Mouse (Mus musculus) spleen, adult 12 weeks (tissue): Measurements from ENCODE around the gene Nol9.

Experiments
- DNase-seq: peaks from one replicate; pipeline ENCODE4 v3.0.0; 2022; ENCODE audit warnings: low spot score

Nol9 gene

DNA sequence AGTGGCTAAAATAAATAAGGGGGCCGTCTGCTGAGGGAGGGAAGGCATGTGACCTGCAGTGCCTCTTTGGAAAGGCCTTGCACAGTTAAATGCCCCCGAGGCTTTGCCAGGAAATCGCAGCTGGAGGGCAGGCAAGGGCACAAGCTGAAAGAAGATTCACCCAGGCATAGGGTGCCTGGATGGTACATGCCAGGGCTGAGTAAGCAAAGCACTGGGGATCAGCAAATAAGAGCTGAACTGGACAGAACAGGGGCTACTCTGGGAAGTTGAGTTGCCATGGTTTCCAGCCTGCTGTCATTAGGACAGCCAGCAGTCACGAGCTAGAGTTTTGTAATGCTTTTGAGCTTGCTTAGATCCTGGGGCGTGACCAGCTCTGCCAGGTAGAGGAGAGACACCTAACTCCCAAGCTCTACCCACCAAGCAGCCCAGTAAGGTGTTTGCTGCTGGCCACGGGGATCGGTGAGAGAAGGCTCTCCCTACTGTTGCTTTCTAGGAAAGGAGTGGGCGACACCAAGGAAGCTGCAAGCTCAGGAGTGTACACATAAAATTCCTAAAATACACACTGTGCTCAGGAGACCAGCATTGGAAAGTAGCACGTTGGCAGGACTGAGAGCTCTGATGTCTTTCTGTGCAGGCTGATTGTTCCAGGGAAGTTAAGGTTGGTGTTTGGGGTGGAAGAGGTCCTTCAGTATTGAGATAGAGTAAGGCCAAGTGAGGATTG, 23.4 kb downstream of the Nol9 start:
- no peak for DNase-seq

DNA sequence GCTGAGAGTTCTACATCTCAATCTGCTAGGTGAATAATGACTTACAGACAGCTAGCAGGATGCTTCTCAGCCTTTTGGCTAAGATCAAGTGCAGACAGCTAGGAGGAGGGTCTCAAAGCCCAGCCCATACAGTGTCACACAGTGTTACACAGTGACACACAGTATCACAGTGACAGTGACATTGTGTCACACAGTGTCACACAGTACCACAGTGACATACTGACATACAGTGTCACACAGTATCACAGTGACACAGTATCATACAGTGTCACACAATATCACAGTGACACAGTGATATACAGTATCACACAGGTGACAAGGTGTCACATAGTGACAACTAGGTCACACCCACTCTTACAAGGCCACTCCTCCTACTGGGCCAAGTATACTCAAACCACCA, 28.2 kb downstream of the Nol9 start:
- no peak for DNase-seq

DNA sequence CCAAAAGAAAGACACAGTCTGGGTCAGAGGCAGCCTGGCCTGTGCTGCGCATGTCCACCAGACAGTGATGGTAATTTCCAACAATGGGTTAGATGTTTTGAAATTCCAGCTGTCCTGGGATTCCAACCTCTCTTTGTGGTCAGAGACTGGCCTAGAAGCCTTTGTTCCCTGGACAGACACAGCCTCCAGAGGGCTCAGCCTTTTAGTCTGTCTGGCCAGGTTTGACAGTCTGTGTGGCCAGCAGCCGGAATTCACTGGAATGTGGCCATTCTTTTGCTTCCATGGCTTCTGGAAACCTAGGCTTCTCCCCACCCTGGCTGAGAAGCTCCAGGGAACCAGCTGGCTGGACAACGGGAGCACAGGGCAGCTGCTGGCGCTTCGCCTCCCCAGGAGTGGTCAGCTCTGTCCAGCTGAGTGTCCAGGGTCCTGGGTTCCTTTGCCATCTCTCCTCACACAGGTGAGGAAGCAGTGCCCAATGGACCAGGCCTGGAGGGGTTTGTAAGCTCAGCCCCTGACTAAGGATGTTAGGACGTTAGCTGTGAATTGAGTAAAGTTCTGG, 29.1 kb downstream of the Nol9 start:
- DNase-seq, result no peak

DNA sequence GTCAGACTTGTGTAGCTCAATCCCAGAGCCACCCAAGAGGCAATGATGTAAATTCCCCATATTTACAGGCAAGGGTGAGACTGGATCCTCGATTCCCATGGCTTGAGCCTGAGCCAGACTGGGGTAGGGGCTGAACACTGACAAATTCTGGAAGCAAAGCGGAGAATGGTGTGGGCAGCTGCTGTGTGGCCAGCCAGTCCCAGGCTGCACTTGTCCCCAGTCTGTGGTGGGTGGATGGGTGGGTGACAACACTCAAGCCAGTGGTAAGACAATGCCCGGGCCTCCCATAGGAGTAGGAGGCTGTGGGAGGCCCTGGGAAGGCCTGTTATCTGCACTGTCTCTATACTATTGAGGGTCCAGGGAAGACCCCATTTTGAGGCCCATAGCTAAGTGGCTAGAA, 30.1 kb downstream of the Nol9 start:
- DNase-seq, result no peak

DNA sequence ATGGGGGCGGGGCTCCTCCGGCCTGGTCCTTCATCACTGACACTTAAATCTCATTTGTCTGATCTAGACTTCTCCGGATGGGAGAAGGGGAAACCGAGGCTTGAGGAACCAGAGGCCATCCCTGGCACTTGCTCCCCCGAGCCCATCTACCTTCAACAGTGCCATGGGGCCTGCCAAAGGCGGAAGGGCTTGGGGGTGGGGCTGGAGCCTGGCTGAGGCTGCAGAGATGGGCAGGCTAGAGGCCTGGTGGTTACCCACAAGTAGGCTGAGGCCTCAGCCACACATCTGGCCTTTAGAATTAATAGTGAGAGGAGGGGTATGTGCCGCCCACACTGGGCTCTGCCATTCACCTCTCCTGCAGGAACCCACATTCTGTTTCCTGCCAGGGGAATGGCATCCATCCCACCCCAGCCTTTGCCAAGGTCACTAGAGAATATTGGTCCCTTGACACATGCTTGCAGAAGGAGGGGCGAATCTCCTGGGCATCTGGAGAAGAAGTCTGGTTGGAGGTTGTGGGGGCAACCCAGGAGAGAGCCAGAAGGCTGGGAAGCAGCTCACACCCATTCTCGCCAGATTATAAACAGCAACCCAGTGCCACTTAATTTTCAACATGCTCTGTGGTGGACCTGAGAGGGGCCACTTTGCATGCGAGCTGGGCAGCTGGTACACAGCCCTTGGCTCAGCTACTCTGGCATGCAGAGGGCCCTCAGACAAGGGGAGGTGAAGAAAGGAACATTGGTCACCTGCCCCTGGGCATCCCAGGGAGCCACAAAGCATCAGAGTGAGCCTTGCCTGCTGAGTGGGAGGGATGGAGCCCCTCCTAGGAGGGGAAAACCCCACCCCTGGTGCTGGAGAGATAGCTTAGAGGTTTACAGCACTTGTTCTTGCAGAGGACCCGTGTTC, 31.6 kb downstream of the Nol9 start:
- no peak for DNase-seq

DNA sequence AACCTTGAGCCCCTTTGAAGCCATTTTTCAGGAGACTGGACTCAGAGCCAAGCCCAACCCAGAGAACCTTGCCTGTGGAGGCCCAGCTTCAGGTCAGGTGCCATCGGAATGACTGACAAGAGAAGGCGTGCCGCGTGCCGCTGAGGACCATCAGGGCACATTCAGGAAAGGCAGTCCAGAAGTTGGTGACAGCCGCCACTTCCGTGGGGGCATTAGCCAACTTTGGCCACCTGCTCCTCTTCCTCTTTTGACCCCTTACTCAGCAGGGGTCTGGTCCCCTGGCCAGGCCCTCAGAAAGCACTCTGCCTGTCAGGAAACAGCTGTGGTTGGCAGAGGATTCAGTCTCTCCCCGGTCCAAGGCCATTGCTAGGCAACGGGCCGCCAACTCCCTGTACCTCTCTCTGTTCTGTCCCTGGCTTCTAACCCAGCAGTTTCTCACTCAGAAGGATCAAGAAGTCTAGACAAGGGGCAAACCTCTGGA, 33.0 kb downstream of the Nol9 start, which contains the start of gene Plekhg5:
Gene Plekhg5, plus strand, starts transcription at position 378 of the 481 bp plus-strand sequence.
- DNase-seq, result no peak

DNA sequence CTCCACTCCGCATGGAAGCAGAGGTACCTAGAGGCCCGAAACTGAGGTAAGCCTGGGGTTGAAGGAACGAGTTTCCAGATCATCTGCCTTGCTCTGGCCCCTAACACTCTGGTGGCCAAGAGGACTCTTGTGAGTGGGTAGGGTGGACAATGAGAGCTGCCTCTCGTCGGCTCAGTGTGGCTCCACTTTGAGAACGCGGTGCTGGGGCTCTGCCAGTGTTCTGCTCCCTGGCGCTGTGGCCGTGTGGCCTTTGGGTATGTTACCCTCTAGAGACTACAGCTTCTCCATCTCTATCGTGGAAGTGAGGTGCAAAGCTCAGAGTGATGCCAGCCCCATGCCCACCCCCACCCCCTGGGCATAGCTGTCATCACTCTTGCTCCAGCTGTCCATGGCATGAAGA, 33.5 kb downstream of the Nol9 start:
- DNase-seq, result no peak

DNA sequence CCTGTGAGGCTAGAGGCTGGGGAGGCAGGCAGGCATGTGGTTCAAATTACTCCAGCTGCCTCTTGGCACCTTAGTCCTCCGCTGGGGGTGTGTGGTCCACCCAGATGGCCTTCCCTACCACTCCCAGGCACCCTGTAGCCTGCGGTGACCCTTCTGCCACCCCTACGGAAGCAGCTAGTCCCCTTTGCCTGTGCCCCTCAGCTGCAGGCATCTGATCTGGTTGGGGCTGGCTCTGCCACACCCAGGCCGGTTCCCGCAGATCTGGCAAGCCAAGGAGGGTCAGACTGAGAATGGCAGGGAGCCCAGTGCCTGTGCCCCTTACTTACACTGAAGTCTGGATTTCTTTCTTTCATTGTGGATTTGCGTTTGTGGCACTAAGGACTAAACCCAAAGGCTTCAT, 34.6 kb downstream of the Nol9 start:
- DNase-seq, result no peak

DNA sequence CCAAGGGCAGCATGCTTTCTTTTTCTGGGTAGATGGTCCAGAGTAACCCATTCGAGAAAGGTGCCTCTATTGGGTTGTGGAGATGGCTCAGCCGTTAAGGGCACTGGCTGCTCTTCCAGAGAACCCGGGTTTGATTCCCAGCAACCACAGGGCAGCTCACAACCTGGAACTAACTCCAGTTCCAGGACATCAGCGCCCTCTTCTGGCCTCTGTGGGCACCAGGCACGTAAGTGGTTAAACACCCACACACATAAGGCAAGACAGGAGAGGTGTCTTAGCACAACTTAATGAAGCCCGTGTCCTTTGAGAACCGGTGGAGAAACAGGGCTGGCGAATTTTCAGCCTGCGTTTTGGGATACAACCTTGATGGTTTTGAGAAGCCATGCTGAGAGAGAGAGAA, 35.4 kb downstream of the Nol9 start:
- no peak for DNase-seq

DNA sequence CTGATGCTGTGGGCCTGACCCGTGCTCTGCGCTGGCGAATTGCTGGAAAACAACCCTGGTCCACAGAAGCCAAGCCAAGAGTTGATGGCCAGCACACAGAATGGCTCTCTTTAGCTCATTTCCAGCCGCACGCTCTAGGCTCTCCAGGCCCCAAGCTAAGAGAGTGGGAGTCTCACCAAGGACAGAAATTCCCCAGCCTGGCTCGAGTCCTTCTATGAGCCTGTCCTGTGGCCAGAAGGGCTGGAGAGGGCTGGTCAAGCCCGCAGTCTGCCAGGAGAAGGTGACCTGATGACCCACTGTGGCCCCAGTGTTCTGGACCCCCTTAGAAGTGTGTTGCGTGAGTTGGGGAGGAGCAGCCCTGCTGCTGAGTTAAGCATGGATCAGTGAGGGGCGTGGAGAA, 38.1 kb downstream of the Nol9 start:
- no peak for DNase-seq

DNA sequence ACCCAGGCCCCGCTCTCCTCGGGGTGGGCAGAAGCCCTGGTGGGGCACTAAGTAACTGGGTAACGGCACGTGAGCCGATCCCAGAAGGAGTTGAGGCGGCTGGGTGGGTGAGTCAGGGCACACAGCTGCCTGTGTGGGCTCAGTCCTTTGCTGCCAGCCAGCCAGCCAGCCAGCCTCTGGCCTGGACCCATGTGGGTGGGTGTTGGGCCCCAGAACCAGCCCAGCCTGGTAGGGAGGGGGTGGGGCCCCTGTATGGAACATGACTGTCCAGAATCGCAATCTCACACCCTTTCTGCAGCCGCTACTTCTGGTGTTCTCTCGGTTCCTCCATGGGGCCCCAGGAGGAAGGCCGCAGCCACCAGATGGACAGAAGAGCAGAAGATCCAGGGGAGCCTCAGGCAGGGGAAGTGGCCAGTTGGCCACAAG, 39.0 kb downstream of the Nol9 start:
- DNase-seq, result no peak

DNA sequence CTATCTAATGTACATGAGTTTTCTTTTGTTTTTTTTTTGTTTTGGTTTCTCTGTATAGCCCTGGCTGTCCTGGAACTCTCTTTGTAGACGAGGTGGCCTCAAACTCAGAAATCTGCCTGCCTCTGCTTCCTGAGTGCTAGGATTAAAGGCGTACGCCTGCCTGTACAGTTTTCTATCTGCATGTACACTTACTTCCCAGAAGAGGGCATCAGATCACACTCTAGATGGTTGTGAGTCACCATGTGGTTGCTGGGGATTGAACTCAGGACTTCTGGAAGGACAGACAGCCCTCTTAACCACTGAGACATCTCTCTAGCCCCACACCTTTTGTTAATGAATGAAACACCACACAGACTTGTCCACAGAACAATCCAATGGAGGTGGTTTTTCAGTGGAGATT, 40.1 kb downstream of the Nol9 start:
- no peak for DNase-seq

DNA sequence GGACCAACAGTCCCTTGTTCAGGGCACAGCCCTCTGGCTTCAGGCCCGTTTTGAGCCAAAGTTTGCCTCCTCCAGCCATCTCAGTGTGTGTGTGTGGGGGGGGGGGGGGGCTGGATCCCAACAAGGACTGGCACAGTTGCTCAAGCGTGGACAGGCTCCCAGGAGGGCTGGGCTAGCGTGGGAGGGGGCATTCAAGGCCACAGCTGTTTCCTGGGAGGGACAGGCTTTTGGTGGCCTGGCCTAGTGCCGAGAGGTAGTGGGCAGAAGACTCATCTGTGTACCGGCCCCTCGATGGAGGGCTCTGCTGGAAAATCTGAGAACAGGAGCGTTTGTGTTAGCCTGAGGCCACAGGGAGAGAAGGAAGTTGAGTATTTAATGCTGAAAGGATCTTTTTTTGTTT, 40.8 kb downstream of the Nol9 start:
- no peak for DNase-seq

DNA sequence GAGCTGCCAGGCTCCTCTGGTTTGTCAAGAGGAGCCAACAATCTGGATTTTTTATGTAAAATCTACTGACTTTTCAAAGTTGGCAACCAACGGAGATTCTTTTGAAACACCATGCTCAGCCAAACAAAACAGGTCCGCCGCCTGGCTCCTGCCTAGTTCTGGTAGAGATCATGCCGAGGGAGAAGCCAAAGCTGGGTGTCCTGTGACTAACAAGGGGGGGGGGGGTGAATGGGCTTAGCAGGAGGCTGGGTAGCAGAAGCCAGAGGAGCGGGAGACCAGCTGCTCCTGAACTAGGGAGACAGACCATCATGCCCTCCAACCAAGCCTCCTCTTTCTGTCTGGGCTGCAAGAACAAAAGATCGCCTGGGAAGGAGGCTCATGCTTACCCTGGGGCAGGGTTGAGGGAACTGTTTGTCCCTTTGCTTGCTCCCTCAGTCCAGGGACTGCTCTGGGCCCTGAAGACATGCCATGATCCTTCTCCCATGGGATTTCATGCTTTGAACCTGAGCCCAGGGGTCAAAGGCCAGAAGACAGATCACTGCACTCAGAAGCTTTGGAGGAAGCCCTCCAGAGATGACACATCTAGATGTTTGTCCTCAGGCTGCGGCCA, 44.6 kb downstream of the Nol9 start:
- DNase-seq, result no peak

DNA sequence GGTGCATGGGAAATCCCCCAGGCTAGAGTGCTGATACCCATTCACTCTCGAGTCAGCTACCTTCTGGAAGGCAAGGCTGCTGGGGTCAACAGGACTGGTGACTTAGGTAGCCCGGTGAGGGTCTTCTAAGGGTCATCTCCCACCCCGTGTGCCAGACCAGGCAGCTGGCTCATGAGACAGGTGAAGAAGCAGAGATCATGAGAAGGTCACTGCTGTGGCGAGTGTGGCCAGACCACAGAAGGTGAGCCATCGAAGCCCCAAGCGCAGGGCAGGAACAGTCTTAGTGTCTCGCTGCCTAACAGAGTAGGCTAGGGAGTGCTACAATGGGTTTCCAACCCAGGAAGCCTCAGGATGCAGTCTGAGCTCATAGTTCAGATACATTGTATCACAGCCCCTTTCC, 45.5 kb downstream of the Nol9 start:
- DNase-seq, result no peak

DNA sequence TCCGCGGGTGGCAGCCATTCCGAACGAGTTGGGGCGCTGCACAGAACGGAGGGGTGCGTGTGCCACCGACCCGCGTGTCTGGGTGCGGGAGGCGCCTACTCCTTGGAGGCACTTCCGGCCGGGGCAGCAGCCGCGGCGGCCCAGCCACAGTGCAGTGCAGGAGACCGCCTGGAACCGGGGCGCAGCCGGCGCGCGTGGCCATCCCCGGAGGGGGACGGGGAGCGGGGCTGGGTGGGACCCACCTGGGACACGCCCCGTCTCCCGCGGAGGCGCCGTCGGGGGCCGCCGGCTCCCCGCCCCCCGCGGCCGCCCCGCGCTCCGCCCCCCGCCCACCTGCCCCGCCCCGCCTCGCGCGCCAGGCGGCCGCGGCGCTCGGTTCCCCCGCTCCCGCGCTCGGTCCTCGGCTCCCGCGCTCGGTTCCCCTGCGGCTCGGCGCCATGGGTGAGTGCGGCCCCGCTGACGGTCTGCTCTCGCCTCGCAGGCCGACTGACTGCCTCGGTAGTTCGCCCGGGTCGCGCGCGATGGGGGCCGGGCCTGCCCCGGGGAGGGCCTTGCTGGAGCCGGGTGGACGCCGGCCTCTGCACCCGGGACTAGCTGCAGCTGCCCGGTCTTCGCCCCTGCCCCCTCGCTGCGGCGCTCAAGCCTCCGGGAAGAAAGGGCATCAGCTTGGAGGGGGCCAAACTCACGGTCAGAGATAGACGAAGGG, 47.5 kb downstream of the Nol9 start:
- DNase-seq, result peak; percentile 22

DNA sequence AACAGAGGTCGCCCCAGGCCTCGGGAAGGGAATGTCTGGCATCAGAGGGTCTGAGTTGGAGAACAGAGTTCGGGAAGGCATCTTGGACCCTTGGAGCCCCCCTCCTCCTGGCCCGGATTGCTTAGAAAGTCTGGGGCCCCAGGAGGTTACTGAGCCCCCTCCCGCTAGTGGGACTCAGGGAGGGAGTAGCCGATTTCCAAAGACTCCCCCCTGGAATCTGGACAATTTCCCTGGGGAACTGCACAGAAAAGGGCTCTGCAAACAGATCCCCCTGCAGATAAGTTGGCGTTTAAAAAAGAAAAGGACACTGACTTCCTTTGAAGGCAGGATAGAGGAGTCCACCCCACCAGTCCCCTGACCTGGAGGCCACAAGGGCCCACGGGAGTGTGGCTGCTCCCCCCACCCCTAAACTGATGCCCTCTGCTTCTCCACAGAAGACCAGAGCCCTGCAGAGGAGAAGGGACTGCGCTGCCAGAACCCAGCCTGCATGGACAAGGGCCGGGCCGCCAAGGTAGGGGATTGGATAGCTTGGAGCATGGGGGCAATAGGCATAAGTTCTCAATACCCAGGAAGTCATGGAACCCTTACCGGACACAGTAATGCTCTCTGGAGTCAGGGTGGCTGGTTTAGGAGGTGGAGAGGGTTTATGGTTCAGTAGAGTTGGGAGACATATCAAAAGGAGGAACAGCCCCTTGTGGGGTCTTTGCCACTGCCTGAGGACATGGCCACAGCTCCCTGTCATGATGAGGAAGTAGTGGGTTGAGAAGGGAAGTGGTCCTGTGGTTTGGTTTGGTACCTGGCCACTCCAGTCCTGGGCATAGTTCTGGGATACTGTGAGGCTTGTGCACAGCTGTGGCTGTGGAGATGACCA, 48.3 kb downstream of the Nol9 start:
- no peak for DNase-seq

DNA sequence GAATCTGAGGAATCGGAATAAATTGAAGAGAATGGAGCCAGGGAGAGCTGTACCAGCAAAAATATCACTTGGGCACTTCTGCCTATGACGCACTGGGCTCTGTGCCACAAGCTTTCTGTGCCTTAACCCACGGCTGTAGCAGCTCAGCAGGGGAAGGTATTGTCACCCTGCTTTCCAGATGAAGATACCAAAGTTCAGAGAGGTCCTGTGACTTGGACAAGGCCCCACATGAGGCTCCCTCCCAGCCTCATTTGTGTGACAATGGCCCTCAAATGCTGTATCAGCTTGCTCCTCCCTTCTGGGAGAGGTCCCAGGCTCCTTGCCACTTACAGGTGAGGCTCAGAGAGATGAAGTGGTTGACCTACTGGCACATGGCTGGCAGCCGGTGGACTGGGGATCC, 49.0 kb downstream of the Nol9 start:
- no peak for DNase-seq

DNA sequence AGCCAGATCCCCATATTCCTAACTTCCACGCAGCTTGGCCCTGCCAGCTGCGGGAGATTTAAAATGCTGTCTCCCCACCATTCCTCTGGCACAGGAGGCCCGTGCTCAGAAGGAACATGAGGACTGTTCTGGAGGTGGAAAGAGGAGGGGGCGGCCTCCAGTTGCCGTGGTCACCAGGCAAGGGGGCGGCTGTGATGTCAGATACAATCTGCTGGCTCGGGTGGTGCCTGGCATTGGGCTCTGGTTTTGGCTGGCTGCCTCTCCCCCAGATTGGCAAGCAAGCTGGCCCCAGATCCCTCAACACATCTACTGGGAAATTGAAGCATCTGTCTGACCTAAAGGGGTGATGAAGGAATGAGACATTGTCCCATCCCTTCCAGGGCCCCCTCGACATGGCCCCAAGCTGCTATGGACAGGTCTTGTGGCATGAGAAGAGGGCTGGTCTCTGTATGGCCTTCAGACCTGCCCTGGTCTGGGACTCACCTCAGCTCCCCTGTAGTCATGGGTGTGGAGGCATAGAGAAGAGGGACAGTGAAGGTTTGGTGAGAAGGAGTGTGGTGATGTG, 49.5 kb downstream of the Nol9 start:
- no peak for DNase-seq

DNA sequence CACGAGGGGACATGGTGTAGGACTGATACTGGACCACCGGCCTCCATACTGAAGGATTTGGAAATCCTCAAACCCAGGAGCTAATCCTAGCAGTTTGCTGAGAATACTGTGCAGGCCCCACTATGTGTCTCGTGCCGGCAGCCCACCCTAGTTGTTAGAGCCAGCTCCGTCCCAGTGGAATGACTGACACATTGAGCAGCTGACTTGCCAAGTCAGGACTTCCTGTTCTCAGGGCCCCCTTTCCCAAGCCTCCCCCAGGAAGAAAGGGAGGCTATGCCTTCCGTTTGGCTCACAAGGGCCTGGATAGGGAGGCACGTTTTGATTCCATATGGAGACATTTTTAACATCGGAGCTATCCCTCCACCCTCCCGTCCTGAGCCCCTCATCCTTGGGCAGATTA, 51.1 kb downstream of the Nol9 start:
- DNase-seq, result no peak
